Mouse (Mus musculus) spleen, adult 2 months (tissue): Measurements from ENCODE around the gene Pusl1. TPM values are rescaled to one million over a fixed set of nuclear protein-coding genes. Genes with fewer than 3 reads are reported as not detected.

Experiments used
- DNase-seq, 2 experiments: peaks; one replicate each; pipeline versions ENCODE4 v3.0.0 to v3.0.0-alpha.2; 2012 to 2021; ENCODE audit warnings: low spot score in 2 of 2, low read depth in 1 of 2
- H3K27ac ChIP-seq: fragments of 200-500 bp; 2 replicates; pipeline ENCODE4 v1.5.1; 2012; ENCODE audit warnings: low read length, inconsistent platforms; ENCODE audit not compliant: insufficient read depth
- H3K27me3 ChIP-seq: fragments of 200-500 bp; 2 replicates; pipeline ENCODE4 v1.6.1; 2012; ENCODE audit warnings: mild to moderate bottlenecking, moderate library complexity, low read length, inconsistent platforms; ENCODE audit not compliant: control insufficient read depth, insufficient read depth
- H3K36me3 ChIP-seq: fragments of 200-500 bp; 2 replicates; pipeline ENCODE4 v1.6.1; 2012; ENCODE audit warnings: mild to moderate bottlenecking, low read length, inconsistent platforms; ENCODE audit not compliant: control insufficient read depth, insufficient read depth
- H3K4me1 ChIP-seq: fragments of 200-500 bp; 2 replicates; pipeline ENCODE4 v1.6.1; 2011; ENCODE audit warnings: inconsistent platforms; ENCODE audit not compliant: control insufficient read depth, insufficient read depth, insufficient read length
- H3K4me3 ChIP-seq: fragments of 200-500 bp; 2 replicates; pipeline ENCODE4 v1.5.1; 2011; ENCODE audit warnings: mild to moderate bottlenecking, inconsistent platforms; ENCODE audit not compliant: insufficient read depth, insufficient read length; ENCODE audit errors: extremely low read depth
- CTCF ChIP-seq: fragments of 200-500 bp; IDR thresholded peaks from 2 replicates; pipeline ENCODE4 v1.5.1; 2011; ENCODE audit warnings: mild to moderate bottlenecking, inconsistent platforms; ENCODE audit not compliant: insufficient read depth, insufficient read length, insufficient replicate concordance; ENCODE audit errors: extremely low read depth
- POLR2A ChIP-seq: fragments of 200-500 bp; IDR thresholded peaks from 2 replicates; pipeline ENCODE4 v1.6.1; 2011; ENCODE audit warnings: low read depth, low read length, inconsistent platforms
- WGBS: fragments of 180-500 bp; shearing (Covaris S2); methylation state at CpG from one replicate; pipeline ENCODE4 v1.1.7; 2018; 5-methylcytosine and 5-hydroxymethylcytosine counted together
- polyA plus RNA-seq: library from polyadenylated mRNA; depleted of rRNA; stranded (reverse); fragments of >200 nt; gene quantifications from 2 replicates; pipeline ENCODE4 v1.2.3, GENCODE M21; 2012; rRNA removed

Pusl1 gene
- polyA plus RNA-seq, 1 experiment, result 48.8 TPM

DNA sequence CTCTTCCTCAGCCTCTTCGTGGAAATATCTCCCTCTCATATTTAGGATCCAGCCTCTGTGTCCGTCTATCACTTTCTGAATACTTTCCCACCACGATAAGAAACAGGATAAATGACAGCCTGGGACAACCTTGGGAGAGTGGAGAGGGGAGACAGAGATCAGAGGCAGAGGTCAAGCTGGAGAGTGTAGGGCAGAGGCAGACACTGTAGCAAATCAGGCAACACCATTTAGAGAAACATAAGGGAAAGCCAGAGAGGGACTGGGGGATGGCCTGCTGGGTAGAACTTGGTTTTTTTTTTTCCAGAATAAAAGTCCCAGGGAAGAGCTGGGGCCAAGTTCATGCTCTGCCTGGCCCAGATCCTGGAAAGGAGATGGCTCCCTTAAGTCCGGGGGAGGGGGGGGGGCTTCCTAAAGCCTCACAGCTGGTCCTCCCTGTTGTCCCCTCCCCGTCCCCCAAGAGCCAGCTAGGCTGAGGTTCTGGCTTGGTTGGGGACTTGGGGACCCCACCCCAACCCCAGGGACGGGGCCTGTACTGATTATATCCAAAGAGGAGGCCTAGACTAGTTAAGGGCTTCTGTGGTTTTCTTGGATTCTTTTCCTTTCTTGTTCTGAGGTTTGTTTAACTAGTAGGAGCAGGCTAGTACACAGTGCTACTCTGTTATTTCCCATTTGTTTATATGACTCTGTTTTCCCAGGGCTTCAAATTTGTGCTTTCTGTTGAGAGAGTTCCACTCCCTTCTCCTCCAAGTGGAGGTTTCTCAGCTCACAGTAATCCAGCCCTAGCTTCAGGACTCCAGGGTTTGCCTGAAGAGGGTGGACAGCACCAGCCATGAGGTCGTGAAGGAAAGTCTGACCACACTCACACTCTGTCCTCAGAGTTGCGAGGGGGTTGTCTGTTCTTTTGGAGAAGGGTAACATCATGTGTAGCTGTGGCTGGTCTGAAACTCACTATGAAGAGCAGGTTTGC, 53.1 kb downstream of the Pusl1 start:
- peaks cover 13% of the 10 kb centered on the region; the same call in 1 of the 2 replicates for H3K4me1 ChIP-seq
- TF ChIP-seq POLR2A, result no peak
- no peak for TF ChIP-seq CTCF
- no peak for DNase-seq
- peak overlapping the region; percentile 28 for H3K27ac ChIP-seq
- H3K27me3 ChIP-seq, result no peaks in the 10 kb centered on the region
- no peak overlapping the region for H3K4me3 ChIP-seq
- 71% methylated on average over 8 of the region's 8 CpGs for WGBS
- H3K36me3 ChIP-seq, result no peaks in the 10 kb centered on the region

Other genes starting within 250 kb of the Pusl1 start
- gene Gm10563, start 246.4 kb downstream of the Pusl1 start, polyA plus RNA-seq, result not detected in 2 replicates
- 57.2 and 83.5 TPM in 2 replicates for gene Mmp23, start 238.4 kb downstream of the Pusl1 start, polyA plus RNA-seq
- gene Mib2, start 222.6 kb downstream of the Pusl1 start, polyA plus RNA-seq, result 56.8 and 67.4 TPM in 2 replicates
- 8.8 and 12.7 TPM in 2 replicates for gene Fndc10, start 197.4 kb downstream of the Pusl1 start, polyA plus RNA-seq
- 82.4 and 117 TPM in 2 replicates for gene Ssu72, start 187.0 kb downstream of the Pusl1 start, polyA plus RNA-seq
- gene Tmem240, start 157.0 kb downstream of the Pusl1 start, polyA plus RNA-seq, result 1.6 and 1.9 TPM in 2 replicates
- 59.9 and 91.6 TPM in 2 replicates for gene Atad3a, start 130.7 kb downstream of the Pusl1 start, polyA plus RNA-seq
- gene Vwa1, start 117.1 kb downstream of the Pusl1 start, polyA plus RNA-seq, result 21.5 and 24.3 TPM in 2 replicates
- 0.06 and 0.16 TPM in 2 replicates for gene Tmem88b, start 105.9 kb downstream of the Pusl1 start, polyA plus RNA-seq
- 0.25 and 0.49 TPM in 2 replicates for gene Ankrd65, start 101.3 kb downstream of the Pusl1 start, polyA plus RNA-seq
- 23.3 and 31.4 TPM in 2 replicates for gene Mrpl20, start 88.9 kb downstream of the Pusl1 start, polyA plus RNA-seq
- gene Ccnl2, start 79.3 kb downstream of the Pusl1 start, polyA plus RNA-seq, result 56.2 and 57.9 TPM in 2 replicates
- 88.7 and 144 TPM in 2 replicates for gene Aurkaip1, start 60.5 kb downstream of the Pusl1 start, polyA plus RNA-seq
- gene Mxra8, start 52.1 kb downstream of the Pusl1 start, polyA plus RNA-seq, result 73.6 and 118 TPM in 2 replicates
- 98.5 and 132 TPM in 2 replicates for gene Dvl1, start 44.4 kb downstream of the Pusl1 start, polyA plus RNA-seq
- gene Tas1r3, start 28.4 kb downstream of the Pusl1 start, polyA plus RNA-seq, result 0.95 and 1.2 TPM in 2 replicates
- 18.9 and 19.8 TPM in 2 replicates for gene Cptp, start 22.3 kb downstream of the Pusl1 start, polyA plus RNA-seq
- 31.8 and 36.3 TPM in 2 replicates for gene Ints11, start 22.2 kb downstream of the Pusl1 start, polyA plus RNA-seq
- gene Acap3, start within 50 bp of the Pusl1 start, polyA plus RNA-seq, result 29.1 and 31.9 TPM in 2 replicates
- 53.6 and 113 TPM in 2 replicates for gene Ube2j2, start 52.0 kb upstream of the Pusl1 start, polyA plus RNA-seq
- gene C1qtnf12, start 70.5 kb upstream of the Pusl1 start, polyA plus RNA-seq, result 21.6 and 50.1 TPM in 2 replicates
- 4.9 and 7.6 TPM in 2 replicates for gene B3galt6, start 100.9 kb upstream of the Pusl1 start, polyA plus RNA-seq
- 33.5 and 35.7 TPM in 2 replicates for gene Sdf4, start 101.1 kb upstream of the Pusl1 start, polyA plus RNA-seq
- 20.7 and 34.3 TPM in 2 replicates for gene Tnfrsf4, start 122.1 kb upstream of the Pusl1 start, polyA plus RNA-seq
- 29.9 and 38.2 TPM in 2 replicates for gene Tnfrsf18, start 134.4 kb upstream of the Pusl1 start, polyA plus RNA-seq
- gene Ttll10, start 167.6 kb upstream of the Pusl1 start, polyA plus RNA-seq, result 0.07 TPM in 1 of 2 replicates, not detected in the other
- 31.5 and 38.4 TPM in 2 replicates for gene 9430015G10Rik, start 218.2 kb upstream of the Pusl1 start, polyA plus RNA-seq
- gene Rnf223, start 238.7 kb upstream of the Pusl1 start, polyA plus RNA-seq, result 0.55 and 0.67 TPM in 2 replicates